Mouse (Mus musculus) small intestine, adult 2 months (tissue): Measurements from ENCODE around the gene Inpp5f.

Source experiments
- CTCF ChIP-seq: fragments of 200-500 bp; IDR thresholded peaks from 2 replicates; pipeline ENCODE4 v1.5.1; 2012; ENCODE audit warnings: low read depth, mild to moderate bottlenecking, control low read depth, inconsistent platforms, low read length, moderate library complexity, mixed read lengths; ENCODE audit not compliant: insufficient replicate concordance, insufficient read length; ENCODE audit errors: extremely low read depth
- POLR2A ChIP-seq: fragments of 200-500 bp; IDR thresholded peaks from 2 replicates; pipeline ENCODE4 v1.6.1; 2012; ENCODE audit warnings: low read depth, mild to moderate bottlenecking, control low read depth, inconsistent platforms, low read length, moderate library complexity

DNA sequence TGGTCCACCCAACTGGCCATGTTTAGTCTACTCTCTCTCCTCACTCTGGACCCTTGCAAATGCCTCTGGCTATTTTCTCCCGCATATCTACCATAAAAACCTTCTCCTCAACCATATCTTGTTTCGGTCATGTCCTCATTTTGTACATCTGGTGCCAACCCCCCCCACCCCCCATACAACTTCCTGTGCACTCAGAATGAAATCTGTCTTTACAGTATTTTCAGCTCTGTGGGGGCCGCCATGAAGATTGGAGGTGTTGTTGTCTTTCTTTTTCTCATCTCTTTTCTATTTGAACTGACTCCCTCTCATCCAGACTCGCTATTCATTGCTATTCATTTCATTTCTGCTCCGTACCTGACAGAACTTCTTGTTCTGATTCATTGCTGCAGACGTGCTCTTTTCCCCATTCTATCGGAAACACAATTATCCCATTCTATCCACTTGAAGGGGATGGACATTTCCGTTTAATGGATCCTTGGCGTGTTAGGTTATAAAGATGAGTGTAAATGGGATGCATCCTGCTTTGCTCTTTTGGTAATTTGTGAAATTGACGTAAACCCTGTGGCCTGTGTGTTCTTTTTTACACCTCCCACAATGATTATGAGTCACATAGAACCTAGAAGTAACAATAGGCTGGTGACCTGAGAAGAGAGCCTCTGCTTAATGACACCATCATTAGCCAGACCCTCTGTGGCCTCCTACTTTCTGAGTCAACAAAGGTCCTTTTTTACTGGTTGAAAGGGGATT lies 32.8 kb upstream of the Inpp5f start:
- TF ChIP-seq POLR2A = no peak
- TF ChIP-seq CTCF = no peak
